Mouse (Mus musculus): Measurements from ENCODE around the gene Gm18596.
"Not testable (repeated sequence)": the region's sequence is repeated elsewhere in the genome, so short reads cannot be mapped to it uniquely, and the experiment has no call there.

The Gm18596 gene

DNA sequence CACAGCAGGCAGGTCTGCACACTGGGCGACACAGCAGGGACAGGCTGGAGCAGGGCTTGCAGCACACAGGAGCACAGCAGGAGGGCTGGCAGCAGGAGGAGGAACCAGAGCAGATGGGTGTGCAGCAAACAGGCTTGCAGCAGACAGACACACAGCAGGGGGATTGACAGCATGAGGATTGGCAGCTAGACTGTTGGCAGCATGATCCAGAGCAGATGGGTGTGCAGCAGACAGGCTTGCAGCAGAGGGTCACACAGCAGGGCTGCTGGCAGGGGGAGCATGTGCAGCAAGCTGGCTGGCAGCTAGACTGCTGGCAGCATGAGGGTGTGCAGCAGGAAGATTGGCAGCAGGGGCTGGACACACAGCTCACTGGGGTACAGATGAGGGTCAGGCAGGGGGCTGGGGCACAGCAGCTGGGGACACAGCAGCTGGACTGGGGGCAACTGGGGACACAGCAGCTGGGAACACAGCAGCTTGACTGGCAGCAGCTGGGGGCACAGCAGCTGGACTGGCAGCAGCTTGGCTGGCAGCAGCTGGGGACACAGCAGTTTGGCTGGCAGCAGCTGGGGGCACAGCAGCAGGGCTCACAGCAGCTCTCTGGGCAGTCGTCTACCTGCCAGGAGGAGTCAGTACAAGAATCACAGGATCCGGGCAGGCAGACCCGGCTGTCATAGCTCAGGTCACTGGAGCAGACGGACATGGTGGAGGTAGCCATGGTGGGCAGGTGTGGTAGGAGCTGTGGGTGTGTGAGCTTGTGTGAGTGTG is at the start of gene Gm18596:
TSS of gene Gm18596 (minus strand) at position 715 of the 765 bp plus-strand sequence.
- not testable (repeated sequence) for DNase-seq (ENCODE audit: extremely low read depth, insufficient read length, low spot score)

DNA sequence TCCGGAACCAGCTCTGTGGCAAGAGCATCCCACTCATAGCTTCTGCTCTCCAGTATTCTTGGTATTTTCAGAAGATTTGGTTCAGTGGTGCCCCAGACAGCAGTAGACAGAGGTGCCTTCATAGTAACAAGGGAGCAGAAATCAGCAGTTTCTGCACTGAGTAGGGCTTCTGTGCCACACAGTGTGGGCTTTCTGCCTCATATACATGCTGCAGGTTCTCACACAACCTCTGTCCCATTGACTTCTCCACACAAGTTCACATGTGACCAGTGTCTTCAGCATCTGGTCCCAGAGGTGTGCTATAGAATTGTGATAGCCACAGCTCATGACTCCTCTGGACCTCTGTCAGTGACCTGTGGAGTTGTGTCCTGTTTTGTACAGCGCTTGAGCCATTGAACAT is 46.2 kb upstream of the Gm18596 start:
- DNase-seq (ENCODE audit: extremely low read depth, insufficient read length, low spot score): no peak

DNA sequence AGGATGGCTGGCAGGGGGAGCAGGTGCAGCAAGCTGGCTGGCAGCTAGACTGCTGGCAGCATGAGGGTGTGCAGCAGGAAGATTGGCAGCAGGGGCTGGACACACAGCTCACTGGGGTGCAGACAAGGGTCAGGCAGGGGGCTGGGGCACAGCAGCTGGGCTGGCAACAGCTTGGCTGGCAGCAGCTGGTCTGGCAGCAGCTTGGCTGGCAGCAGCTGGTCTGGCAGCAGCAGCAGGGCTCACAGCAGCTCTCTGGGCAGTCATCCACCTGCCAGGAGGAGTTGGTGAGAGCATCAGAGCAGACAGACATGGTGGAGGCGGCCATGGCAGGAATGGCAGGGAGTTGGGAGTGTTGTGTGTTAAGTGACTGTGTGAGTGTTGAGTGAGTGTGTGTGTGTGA is 45.4 kb upstream of the Gm18596 start, which contains the start of gene Gm7137:
TSS of gene Gm7137 (minus strand) at position 325 of the 400 bp plus-strand sequence.
- DNase-seq (ENCODE audit: extremely low read depth, insufficient read length, low spot score): not testable (repeated sequence)

DNA sequence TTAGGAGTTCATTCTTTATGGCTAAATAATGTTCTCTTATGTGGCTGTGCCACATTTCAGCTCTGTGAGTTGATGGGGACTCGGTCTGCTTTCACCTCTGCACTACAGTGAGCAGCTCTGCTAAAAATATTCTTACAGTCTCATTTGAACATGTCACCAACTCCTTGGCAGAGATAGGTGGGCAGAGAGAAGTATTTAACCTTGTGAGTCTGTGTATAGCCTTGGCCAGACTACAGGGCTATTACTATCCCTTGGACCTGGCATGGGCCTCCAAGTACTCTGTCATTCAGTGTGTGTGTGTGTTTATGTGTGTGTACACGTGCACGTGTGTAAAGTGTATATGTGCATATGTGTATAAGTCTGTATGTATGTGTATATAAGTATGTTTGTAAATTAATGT is 41.0 kb upstream of the Gm18596 start:
- not testable (repeated sequence) for DNase-seq (ENCODE audit: extremely low read depth, insufficient read length, low spot score)

DNA sequence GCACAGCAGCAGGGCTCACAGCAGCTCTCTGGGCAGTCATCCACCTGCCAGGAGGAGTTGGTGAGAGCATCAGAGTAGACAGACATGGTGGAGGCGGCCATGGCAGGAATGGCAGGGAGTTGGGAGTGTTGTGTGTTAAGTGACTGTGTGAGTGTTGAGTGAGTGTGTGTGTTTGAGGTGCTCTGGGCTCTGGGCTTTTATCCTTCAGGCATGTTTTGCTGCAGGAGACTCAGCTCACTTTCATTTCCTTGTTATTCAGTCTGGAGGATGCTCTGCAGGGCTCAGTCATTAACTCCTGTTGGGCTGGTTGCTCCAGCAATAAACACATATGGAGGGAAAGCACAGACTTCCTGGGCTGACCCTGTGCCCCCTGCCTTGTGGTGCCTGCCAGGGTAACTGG is 40.0 kb upstream of the Gm18596 start, which contains the start of gene Gm3250:
TSS of gene Gm3250 (minus strand) at position 101 of the 400 bp plus-strand sequence.
- DNase-seq (ENCODE audit: extremely low read depth, insufficient read length, low spot score): not testable (repeated sequence)

DNA sequence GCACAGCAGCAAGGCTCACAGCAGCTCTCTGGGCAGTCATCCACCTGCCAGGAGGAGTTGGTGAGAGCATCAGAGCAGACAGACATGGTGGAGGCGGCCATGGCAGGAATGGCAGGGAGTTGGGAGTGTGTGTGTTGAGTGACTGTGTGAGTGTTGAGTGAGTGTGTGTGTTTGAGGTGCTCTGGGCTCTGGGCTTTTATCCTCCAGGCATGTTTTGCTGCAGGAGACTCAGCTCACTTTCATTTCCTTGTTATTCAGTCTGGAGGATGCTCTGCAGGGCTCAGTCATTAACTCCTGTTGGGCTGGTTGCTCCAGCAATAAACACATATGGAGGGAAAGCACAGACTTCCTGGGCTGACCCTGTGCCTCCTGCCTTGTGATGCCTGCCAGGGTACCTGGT is 34.4 kb upstream of the Gm18596 start, which contains the start of gene Gm7138:
TSS of gene Gm7138 (minus strand) at position 101 of the 400 bp plus-strand sequence.
- DNase-seq (ENCODE audit: extremely low read depth, insufficient read length, low spot score): not testable (repeated sequence)

DNA sequence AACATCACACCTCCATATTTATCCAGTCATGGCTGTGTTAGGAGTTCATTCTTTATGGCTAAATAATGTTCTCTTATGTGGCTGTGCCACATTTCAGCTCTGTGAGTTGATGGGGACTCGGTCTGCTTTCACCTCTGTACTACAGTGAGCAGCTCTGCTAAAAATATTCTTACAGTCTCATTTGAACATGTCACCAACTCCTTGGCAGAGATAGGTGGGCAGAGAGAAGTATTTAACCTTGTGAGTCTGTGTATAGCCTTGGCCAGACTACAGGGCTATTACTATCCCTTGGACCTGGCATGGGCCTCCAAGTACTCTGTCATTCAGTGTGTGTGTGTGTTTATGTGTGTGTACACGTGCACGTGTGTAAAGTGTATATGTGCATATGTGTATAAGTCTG is 29.7 kb upstream of the Gm18596 start:
- not testable (repeated sequence) for DNase-seq (ENCODE audit: extremely low read depth, insufficient read length, low spot score)

DNA sequence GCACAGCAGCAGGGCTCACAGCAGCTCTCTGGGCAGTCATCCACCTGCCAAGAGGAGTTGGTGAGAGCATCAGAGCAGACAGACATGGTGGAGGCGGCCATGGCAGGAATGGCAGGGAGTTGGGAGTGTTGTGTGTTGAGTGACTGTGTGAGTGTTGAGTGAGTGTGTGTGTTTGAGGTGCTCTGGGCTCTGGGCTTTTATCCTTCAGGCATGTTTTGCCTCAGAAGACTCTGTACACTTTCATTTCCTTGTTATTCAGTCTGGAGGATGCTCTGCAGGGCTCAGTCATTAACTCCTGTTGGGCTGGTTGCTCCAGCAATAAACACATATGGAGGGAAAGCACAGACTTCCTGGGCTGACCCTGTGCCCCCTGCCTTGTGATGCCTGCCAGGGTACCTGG is 28.8 kb upstream of the Gm18596 start, which contains the start of gene Gm3238:
TSS of gene Gm3238 (minus strand) at position 101 of the 400 bp plus-strand sequence.
- DNase-seq (ENCODE audit: extremely low read depth, insufficient read length, low spot score): not testable (repeated sequence)

DNA sequence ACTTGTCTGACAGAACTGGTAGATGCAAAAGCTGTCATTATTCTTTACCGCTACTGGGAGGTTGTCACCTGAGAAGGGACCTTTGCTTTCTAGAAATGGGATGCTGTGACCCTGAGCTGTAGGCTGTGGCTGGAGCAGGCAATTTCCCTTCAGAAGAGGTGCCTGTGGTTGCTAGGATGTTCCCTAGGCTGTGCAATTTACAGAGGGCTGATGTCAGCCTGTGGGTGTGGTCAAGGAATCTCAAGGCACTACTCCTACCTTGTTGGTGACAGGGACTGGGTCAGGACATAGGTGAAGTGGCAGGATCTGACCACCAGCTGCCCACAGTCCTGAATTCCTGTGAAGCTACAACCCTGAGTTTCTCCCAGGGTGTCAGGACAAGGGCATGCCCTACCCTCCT is 27.3 kb upstream of the Gm18596 start:
- DNase-seq (ENCODE audit: extremely low read depth, insufficient read length, low spot score): no peak

DNA sequence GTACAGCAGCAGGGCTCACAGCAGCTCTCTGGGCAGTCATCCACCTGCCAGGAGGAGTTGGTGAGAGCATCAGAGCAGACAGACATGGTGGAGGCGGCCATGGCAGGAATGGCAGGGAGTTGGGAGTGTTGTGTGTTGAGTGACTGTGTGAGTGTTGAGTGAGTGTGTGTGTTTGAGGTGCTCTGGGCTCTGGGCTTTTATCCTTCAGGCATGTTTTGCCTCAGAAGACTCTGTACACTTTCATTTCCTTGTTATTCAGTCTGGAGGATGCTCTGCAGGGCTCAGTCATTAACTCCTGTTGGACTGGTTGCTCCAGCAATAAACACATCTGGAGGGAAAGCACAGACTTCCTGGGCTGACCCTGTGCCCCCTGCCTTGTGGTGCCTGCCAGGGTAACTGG is 17.1 kb upstream of the Gm18596 start, which contains the start of gene Gm3233:
TSS of gene Gm3233 (minus strand) at position 101 of the 400 bp plus-strand sequence.
- not testable (repeated sequence) for DNase-seq (ENCODE audit: extremely low read depth, insufficient read length, low spot score)

DNA sequence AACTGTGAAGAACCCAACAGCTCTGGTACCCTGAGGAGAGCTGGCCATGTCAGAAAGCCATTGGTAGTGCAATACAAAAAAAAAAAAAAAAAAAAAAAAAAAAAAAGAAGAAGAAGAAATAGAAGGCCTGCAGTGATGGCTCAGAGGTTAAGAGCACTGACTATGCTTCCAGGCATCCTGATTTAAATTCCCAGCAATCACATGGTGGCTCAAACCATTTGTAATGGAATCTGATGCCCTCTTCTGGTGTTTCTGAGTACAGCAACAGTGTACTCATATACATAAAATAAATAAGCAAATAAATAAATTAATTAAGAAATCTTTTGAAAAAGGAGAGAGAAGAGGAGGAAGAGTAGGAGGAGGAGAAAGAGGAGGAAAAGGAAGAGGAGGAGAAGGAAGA is 11.0 kb upstream of the Gm18596 start:
- DNase-seq (ENCODE audit: extremely low read depth, insufficient read length, low spot score): no peak

DNA sequence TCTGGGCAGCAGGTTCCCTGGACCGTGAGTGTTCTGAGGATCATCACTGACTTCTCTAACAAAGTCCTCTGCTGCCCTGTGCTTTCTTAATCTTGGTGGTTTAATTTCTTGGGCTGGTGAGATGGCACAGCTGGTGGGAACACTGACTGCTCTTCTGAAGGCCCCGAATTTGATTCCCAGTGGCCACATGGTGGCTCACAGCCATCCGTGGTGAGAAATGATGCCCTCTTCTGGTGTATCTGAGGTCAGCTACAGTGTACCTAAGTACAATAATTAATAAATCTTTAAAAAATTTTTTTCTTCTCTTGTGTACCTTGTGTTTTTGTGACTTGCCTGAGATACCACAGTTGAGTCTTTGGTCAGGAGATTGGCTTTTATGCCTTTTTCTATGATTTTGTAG is 9.9 kb upstream of the Gm18596 start:
- DNase-seq (ENCODE audit: extremely low read depth, insufficient read length, low spot score): not testable (repeated sequence)

DNA sequence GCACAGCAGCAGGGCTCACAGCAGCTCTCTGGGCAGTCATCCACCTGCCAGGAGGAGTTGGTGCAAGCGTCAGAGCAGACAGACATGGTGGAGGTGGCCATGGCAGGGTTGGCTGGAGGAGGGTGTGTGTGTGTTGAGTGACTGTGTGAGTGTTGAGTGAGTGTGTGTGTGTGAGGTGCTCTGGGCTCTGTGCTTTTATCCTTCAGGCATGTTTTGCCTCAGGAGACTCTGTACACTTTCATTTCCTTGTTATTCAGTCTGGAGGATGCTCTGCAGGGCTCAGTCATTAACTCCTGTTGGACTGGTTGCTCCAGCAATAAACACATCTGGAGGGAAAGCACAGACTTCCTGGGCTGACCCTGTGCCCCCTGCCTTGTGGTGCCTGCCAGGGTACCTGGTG is 8.8 kb upstream of the Gm18596 start, which contains the start of gene Gm9736:
TSS of gene Gm9736 (minus strand) at position 101 of the 400 bp plus-strand sequence.
- DNase-seq (ENCODE audit: extremely low read depth, insufficient read length, low spot score): not testable (repeated sequence)

DNA sequence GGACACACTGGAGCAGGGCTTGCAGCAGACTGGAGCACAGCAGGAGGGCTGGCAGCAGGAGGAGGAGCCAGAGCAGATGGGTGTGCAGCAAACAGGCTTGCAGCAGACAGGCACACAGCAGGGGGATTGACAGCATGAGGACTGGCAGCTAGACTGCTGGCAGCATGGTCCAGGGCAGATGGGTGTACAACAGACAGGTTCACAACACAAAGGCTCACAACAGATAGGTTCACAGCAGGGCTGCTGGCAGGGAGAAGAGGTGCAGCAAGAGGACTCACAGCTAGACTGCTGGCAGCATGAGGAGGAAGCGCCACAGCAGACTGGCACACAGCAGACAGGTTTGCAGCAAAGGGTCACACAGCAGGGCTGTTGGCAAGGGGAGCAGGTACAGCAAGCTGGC is 8.2 kb upstream of the Gm18596 start:
- not testable (repeated sequence) for DNase-seq (ENCODE audit: extremely low read depth, insufficient read length, low spot score)

DNA sequence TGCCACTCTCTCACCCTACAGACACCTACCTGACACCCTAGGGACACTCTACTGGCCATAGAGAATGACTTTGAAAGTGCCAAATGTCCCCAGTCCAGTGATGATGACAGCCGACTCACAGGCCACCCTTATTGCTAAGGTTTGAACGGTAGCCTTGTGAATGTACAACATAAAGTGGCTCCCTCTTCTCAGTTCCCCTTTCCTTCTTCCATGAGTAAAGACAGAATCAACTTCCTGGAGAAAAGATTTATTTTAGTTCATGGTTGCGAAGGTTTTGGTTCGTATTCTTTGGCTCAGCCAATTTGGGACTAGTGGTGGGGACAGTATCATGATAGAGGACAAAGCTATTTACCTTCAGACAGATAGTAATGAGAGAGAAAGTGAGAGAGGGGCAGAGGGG is 3.5 kb downstream of the Gm18596 start:
- no peak for DNase-seq (ENCODE audit: extremely low read depth, insufficient read length, low spot score)

DNA sequence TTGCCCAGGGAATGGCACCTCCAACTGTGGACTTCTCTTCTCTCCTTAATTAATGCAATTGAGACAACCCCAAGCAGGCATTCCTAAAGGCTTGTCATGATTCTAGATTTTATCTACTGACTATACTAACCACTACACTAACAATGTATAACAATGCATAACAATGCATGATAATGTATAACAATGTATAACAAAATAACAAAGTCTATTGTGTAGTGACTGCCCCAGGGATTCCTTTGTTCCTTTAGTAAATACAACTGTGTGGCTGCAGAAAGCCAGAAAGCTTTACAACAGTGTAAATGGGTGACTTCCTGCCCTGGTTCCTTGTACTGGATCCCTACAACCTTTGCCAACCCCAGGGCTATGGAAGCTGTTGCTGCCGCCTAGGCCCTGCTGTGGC is 6.5 kb downstream of the Gm18596 start:
- no peak for DNase-seq (ENCODE audit: extremely low read depth, insufficient read length, low spot score)

DNA sequence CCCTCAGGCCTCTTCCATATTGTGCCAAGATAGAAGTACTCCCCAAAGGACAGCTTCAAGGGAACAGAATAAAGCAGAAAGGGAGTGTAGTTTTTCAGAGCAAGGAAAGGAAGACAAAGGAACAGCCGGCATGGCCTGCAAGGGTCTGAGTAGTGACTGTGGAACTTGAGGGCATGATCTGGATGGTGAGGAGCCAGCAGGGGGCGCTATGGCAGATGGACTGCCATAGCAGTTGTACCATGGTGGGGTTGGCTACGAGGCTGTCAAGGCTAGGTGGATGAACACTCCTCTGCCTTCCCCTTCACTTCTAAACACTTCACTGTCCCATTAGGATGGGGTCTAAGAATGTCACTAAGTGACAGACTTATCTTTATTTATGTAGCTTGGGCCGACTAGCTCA is 13.2 kb downstream of the Gm18596 start:
- no peak for DNase-seq (ENCODE audit: extremely low read depth, insufficient read length, low spot score)

DNA sequence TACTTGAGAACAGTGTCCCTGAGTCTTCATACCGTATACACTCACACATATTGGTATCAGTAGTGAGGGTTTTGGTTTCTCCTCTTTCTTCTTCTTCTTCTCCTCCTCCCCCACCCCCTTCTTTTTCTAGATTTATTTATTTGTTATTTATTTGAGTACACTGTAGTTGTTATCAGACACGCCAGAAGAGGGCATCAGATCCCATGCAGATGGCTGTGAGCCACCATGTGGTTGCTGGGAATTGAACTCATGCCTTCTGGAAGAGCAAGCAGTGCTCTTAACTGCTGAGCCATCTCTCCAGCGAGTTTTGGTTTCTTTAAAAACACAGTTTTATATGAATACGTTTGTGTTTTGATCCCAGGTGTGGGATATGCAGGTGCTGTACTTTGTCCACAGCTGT is 14.2 kb downstream of the Gm18596 start:
- DNase-seq (ENCODE audit: extremely low read depth, insufficient read length, low spot score): no peak

DNA sequence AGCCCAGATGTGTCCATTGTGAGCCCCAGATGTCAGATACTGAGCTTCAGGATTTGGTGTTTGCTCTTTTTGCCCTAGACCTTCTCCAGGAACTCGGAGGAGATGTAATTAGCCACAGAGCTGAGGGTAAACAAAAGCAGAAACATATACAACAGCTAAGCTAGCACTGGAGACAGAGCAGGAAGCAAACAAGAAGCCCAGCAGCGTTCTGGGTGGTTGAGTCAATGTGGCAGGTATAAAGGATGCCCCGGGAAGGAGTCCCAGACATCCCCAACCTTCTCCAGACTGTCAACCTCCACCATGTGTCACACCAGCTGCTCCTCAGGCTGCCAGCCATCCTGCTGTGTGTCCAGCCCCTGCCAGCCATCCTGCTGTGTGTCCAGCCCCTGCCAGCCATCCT is 16.3 kb downstream of the Gm18596 start, which contains the start of gene Gm10100:
TSS of gene Gm10100 (plus strand) at position 301 of the 400 bp plus-strand sequence.
- DNase-seq (ENCODE audit: extremely low read depth, insufficient read length, low spot score): no peak

DNA sequence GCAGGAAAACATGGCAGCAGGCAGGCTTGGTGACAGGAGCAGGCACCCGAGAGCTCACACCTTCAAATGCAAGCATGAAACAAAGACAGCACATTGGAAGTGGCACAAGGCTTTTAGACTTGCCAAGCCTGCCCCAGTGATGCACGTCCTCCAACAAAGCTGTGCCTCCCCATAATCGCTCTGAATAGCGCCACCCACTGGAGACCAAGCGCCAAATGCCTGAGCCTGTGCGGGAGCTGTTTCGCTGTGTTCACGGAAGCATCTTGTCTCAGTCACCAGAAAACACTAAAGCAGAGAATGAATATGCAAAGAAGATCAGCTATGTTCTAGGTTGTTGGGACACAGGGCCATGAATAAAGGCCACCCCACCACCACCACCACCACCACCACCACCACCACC is 17.6 kb downstream of the Gm18596 start:
- DNase-seq (ENCODE audit: extremely low read depth, insufficient read length, low spot score): no peak

DNA sequence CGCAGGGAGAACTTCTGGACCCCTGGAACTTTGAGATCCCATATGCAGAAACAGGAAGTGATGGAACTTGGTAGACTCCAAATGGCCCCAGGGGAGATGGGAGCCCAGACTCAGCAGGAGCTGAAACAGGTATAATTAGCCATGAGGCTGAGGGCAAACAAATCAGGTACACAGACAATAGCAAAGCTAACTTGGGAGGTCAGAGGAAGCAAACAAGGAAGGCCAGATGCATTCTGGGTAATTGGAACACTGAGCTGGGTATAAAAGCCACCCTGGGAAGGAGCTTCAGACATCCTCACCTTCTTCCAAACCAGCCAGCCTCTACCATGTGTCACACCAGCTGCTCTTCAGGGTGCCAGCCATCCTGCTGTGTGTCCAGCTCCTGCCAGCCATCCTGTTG is 22.1 kb downstream of the Gm18596 start, which contains the start of gene Krtap12-1:
TSS of gene Krtap12-1 (plus strand) at position 301 of the 400 bp plus-strand sequence.
- not testable (repeated sequence) for DNase-seq (ENCODE audit: extremely low read depth, insufficient read length, low spot score)

DNA sequence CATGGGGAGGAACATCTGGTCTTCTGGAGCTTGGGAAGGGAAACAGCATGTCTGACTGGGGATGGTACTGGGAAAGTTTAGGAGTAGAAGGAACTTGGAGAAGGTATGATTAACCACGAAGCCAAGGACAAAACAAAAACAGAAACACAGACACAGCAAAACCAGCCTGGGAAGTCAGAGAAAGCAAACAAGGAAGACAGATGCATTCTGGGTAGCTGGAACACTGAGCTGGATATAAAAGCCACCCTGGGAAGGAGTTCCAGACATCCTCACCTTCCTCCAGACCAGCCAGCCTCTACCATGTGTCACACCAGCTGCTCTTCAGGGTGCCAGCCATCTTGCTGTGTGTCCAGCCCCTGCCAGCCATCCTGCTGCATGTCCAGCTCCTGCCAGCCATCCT is 26.9 kb downstream of the Gm18596 start, which contains the start of gene Gm10142:
TSS of gene Gm10142 (plus strand) at position 301 of the 400 bp plus-strand sequence.
- DNase-seq (ENCODE audit: extremely low read depth, insufficient read length, low spot score): no peak
